Mouse (Mus musculus) heart, embryonic 16.5 days (tissue): Measurements from ENCODE around the gene Yae1d1. TPM values are rescaled to one million over a fixed set of nuclear protein-coding genes. Genes with fewer than 3 reads are reported as not detected.
A peak's percentile ranks its signal among the peaks of the same experiment; 100 is the strongest.

Experiments used
- ATAC-seq: fragments of 200-750 bp; cut with Nextera tagmentation; replicated peaks from 2 replicates; pipeline ENCODE4 v1.8.0; 2017; ENCODE audit warnings: moderate number of reproducible peaks; ENCODE audit not compliant: insufficient read depth, low FRiP score; ENCODE audit errors: extremely low read depth
- H3K27ac ChIP-seq: fragments of 300-500 bp; sonication (generic); 2 replicates; pipeline ENCODE4 v1.5.1; 2014; ENCODE audit warnings: mild to moderate bottlenecking, low read length, control low read depth, moderate library complexity
- H3K27me3 ChIP-seq: fragments of 300-500 bp; sonication (generic); 2 replicates; pipeline ENCODE4 v1.6.1; 2014; ENCODE audit warnings: low read length, mixed read lengths; ENCODE audit not compliant: control insufficient read depth, insufficient read depth
- H3K36me3 ChIP-seq: fragments of 300-500 bp; sonication (generic); 2 replicates; pipeline ENCODE4 v1.6.1; 2014; ENCODE audit not compliant: control insufficient read depth, insufficient read depth
- H3K4me1 ChIP-seq: fragments of 300-500 bp; sonication (generic); 2 replicates; pipeline ENCODE4 v1.6.1; 2014; ENCODE audit warnings: low read length, mixed read lengths; ENCODE audit not compliant: control insufficient read depth, insufficient read depth
- H3K4me2 ChIP-seq: fragments of 300-500 bp; sonication (generic); 2 replicates; pipeline ENCODE4 v1.6.1; 2014; ENCODE audit warnings: low read depth, mild to moderate bottlenecking, control low read depth, low read length
- H3K4me3 ChIP-seq: fragments of 300-500 bp; sonication (generic); 2 replicates; pipeline ENCODE4 v1.5.1; 2014; ENCODE audit warnings: mild to moderate bottlenecking, control low read depth, low read length
- H3K9ac ChIP-seq: fragments of 300-500 bp; sonication (generic); 2 replicates; pipeline ENCODE4 v1.6.1; 2014; ENCODE audit warnings: low read length, control low read depth
- H3K9me3 ChIP-seq: fragments of 300-500 bp; sonication (generic); replicated peaks from 2 replicates; pipeline ENCODE4 v1.6.1; 2016; ENCODE audit warnings: low read length; ENCODE audit not compliant: control insufficient read depth
- WGBS: fragments of 180-500 bp; shearing (Covaris S2); extraction: QIAGEN DNeasy Blood & Tissue Kit; methylation state at CpG from one replicate; pipeline ENCODE4 v1.1.7; 2014; 5-methylcytosine and 5-hydroxymethylcytosine counted together
- polyA plus RNA-seq: library from polyadenylated mRNA; unstranded; fragments of >200 nt; fragmentation: Nextera tagmentation; extraction: Ambion mirVana; gene quantifications from 2 replicates; pipeline ENCODE4 v1.2.1, GENCODE M21; 2015

Gene Yae1d1
- polyA plus RNA-seq: 71.6 and 72.4 TPM in 2 replicates

GRCm38 (mm10) chr13:17992697-17993514, at the start of gene Yae1d1:
Gene Yae1d1 (minus strand): TSS chr13:17993349.
- Histone ChIP-seq H3K9me3 (no peaks in the 10 kb centered on the region), H3K4me1 (peaks cover 6% of the 10 kb centered on the region), H3K36me3 (no peaks in the 10 kb centered on the region; the same call in 1 of the 2 replicates), H3K27ac (peak within 1 kb of the TSS; percentile 90), H3K9ac (peak within 1 kb of the TSS; percentile 88), H3K4me3 (peak within 1 kb of the TSS; percentile 88), H3K4me2 (peak within 1 kb of the TSS; percentile 88), H3K27me3 (no peaks in the 10 kb centered on the region)
- peak; percentile 96 for ATAC-seq
- WGBS: under 1% methylated on average over 54 of the region's 54 CpGs

- no peak overlapping the region for H3K9ac ChIP-seq
- H3K4me1 ChIP-seq: no peaks in the 10 kb centered on the region
- H3K27ac ChIP-seq: no peak overlapping the region
- no peaks in the 10 kb centered on the region for H3K27me3 ChIP-seq
- no peaks in the 10 kb centered on the region for H3K9me3 ChIP-seq
- no peak overlapping the region for H3K4me3 ChIP-seq
- ATAC-seq: no peak
- H3K4me2 ChIP-seq: no peak overlapping the region
- H3K36me3 ChIP-seq: no peaks in the 10 kb centered on the region
- 62% methylated on average over 2 of the region's 2 CpGs for WGBS
These were observed 45.7 kb upstream of the Yae1d1 start for GRCm38 (mm10) chr13:18038814-18039213.

DNA sequence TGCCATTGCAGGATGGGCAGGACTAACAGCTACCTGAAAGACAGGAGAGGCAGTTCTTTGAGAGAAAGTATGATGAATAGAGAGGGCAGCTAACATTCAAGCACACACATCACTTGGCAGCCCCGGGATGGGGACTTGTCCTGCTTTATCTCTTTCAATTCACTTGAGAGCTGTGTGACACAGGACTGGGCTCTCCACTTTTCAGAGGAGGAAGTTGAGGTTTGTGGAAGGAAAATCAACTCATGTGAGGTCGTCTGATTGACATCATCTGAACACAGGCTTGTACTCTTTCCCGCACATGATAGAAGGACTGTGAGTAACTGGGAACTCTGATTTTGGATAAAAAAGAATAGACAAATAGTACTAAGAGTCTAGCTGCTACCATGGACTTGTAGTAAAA, 23.5 kb upstream of the Yae1d1 start:
- 42% methylated on average over 3 of the region's 3 CpGs for WGBS
- no peak for ATAC-seq
- H3K36me3 ChIP-seq: no peaks in the 10 kb centered on the region

DNA sequence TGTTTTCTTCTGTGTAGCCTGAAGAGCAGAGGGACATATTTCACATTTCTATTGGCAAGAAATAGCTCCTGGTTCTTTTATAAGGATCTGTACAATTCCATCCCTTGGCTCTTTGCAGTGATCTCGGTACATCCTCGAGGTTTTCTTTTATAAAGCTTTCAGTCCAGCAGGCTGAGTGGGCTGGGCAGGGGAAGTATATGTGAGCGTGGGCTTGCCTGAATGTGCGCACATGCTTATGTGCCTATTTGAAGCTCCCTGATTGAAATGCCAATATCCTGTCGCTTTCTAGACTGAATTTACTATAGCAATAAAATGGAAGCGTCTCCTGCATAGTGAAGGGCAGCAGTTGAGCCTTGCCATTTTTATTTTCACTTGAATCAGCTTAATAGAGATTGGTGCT, 20.1 kb upstream of the Yae1d1 start:
- Histone ChIP-seq H3K36me3 (no peaks in the 10 kb centered on the region), H3K27me3 (no peaks in the 10 kb centered on the region), H3K4me3 (no peak overlapping the region), H3K9me3 (no peaks in the 10 kb centered on the region), H3K4me2 (no peak overlapping the region), H3K4me1 (no peaks in the 10 kb centered on the region), H3K27ac (no peak overlapping the region), H3K9ac (no peak overlapping the region)
- ATAC-seq: no peak
- WGBS: 75% methylated on average over 6 of the region's 6 CpGs

More for the DNA sequence above, 23.5 kb upstream of the Yae1d1 start:
- H3K27ac ChIP-seq: no peak overlapping the region
- no peak overlapping the region for H3K4me3 ChIP-seq
- H3K9me3 ChIP-seq: no peaks in the 10 kb centered on the region
- no peak overlapping the region for H3K9ac ChIP-seq
- H3K27me3 ChIP-seq: no peaks in the 10 kb centered on the region
- no peak overlapping the region for H3K4me2 ChIP-seq
- H3K4me1 ChIP-seq: no peaks in the 10 kb centered on the region

- H3K9ac ChIP-seq: no peak overlapping the region
- H3K9me3 ChIP-seq: no peaks in the 10 kb centered on the region
- no peaks in the 10 kb centered on the region for H3K27me3 ChIP-seq
- no peak for ATAC-seq
- H3K4me1 ChIP-seq: no peaks in the 10 kb centered on the region
- H3K4me3 ChIP-seq: no peak overlapping the region
- WGBS: 56% methylated on average over 4 of the region's 4 CpGs
- no peaks in the 10 kb centered on the region for H3K36me3 ChIP-seq
- H3K4me2 ChIP-seq: no peak overlapping the region
- H3K27ac ChIP-seq: no peak overlapping the region
These were observed 17.9 kb upstream of the Yae1d1 start for GRCm38 (mm10) chr13:18011055-18011454.

GRCm38 (mm10) chr13:17993515-17993847, 332 bp upstream of the Yae1d1 start:
- no peak for ATAC-seq
- H3K9me3 ChIP-seq: no peaks in the 10 kb centered on the region
- H3K9ac ChIP-seq: peak overlapping the region; percentile 88
- 35% methylated on average over 7 of the region's 7 CpGs for WGBS
- peak overlapping the region; percentile 9; the same call in 1 of the 2 replicates for H3K27ac ChIP-seq
- peaks cover 6% of the 10 kb centered on the region for H3K4me1 ChIP-seq
- H3K4me3 ChIP-seq: peak overlapping the region; percentile 88
- peak overlapping the region; percentile 88 for H3K4me2 ChIP-seq
- H3K36me3 ChIP-seq: no peaks in the 10 kb centered on the region; the same call in 1 of the 2 replicates
- no peaks in the 10 kb centered on the region for H3K27me3 ChIP-seq

DNA sequence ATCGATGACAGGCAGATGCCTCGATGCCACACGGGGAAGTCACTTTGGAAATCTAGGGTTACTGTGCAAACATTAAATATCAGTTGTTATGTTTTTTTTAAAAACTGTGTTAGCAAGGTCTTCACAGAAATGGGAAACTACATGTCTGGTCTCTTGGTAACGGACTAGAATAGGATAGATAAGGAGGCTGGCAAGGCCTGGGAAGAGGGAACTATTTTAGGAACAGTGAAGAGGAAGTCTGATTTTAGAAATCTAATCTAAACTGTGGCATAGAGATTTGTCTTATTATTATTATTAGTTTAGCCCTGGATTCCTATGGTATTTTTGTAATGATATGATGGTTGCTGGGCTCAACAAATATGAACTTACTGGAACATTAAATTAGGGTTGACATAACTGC, 1.1 kb downstream of the Yae1d1 start:
- Histone ChIP-seq H3K36me3 (peaks cover 8% of the 10 kb centered on the region), H3K4me1 (peaks cover 6% of the 10 kb centered on the region), H3K4me3 (peak overlapping the region; percentile 88), H3K27me3 (no peaks in the 10 kb centered on the region), H3K27ac (peak overlapping the region; percentile 25; the same call in 1 of the 2 replicates), H3K9ac (peak overlapping the region; percentile 88), H3K4me2 (peak overlapping the region; percentile 88), H3K9me3 (no peaks in the 10 kb centered on the region)
- ATAC-seq: no peak
- WGBS: 22% methylated on average over 4 of the region's 4 CpGs

DNA sequence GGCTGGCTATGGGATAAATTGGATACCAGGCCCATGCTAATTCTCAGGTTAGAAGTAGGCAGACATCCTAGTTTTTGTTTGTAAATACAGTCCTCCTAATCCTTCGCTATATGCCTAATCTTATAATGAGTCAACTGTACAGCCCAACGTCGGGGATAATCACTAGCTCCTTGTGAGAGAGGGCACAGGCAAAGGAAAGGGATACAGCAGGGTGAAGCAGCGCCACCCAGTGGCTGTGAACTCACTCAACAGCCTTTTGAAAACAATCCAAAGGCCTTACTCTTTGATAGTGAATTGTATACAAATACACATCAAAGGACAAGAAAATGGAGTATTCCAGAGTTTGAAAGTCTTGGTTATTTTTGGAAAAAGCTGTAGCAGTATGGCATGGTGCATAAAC, 10.0 kb downstream of the Yae1d1 start:
- Histone ChIP-seq H3K4me1 (no peaks in the 10 kb centered on the region), H3K36me3 (peaks cover 20% of the 10 kb centered on the region), H3K27me3 (no peaks in the 10 kb centered on the region), H3K4me2 (no peak overlapping the region), H3K27ac (no peak overlapping the region), H3K9me3 (no peaks in the 10 kb centered on the region), H3K9ac (no peak overlapping the region), H3K4me3 (no peak overlapping the region)
- 36% methylated on average over 4 of the region's 4 CpGs for WGBS
- no peak for ATAC-seq

- H3K4me2 ChIP-seq: no peak overlapping the region
- no peak overlapping the region for H3K4me3 ChIP-seq
- no peak overlapping the region for H3K9ac ChIP-seq
- H3K36me3 ChIP-seq: peaks cover 18% of the 10 kb centered on the region
- no peaks in the 10 kb centered on the region for H3K4me1 ChIP-seq
- no peak overlapping the region for H3K27ac ChIP-seq
- H3K9me3 ChIP-seq: no peaks in the 10 kb centered on the region
- ATAC-seq: no peak
- WGBS: 69% methylated on average over 5 of the region's 5 CpGs
- no peaks in the 10 kb centered on the region for H3K27me3 ChIP-seq
These were observed 10.5 kb downstream of the Yae1d1 start for GRCm38 (mm10) chr13:17982634-17983033.
